Mouse (Mus musculus) brain, embryonic 14.5 days (tissue): ENCODE measurements around the gene Carmil1.

Source experiments
- CTCF ChIP-seq: fragments of 200-500 bp; IDR thresholded peaks from 2 replicates; pipeline ENCODE4 v1.5.1; 2012; ENCODE audit warnings: inconsistent platforms, mild to moderate bottlenecking, moderate library complexity, borderline replicate concordance; ENCODE audit not compliant: insufficient read depth, insufficient read length; ENCODE audit errors: extremely low read depth
- POLR2A ChIP-seq: fragments of 200-500 bp; IDR thresholded peaks from 2 replicates; pipeline ENCODE4 v1.6.1; 2012; ENCODE audit warnings: mild to moderate bottlenecking, inconsistent platforms, borderline replicate concordance; ENCODE audit not compliant: poor library complexity, insufficient read depth, insufficient read length, severe bottlenecking; ENCODE audit errors: extremely low read depth

- TF ChIP-seq CTCF (no peak), POLR2A (no peak)
These were observed 40.2 kb downstream of the Carmil1 start for GRCm38 (mm10) chr13:24240430-24240829.
